Mouse (Mus musculus) MEL (cell line): ENCODE results near the gene 4931406P16Rik. TPM values are rescaled to one million over a fixed set of nuclear protein-coding genes. Genes with fewer than 3 reads are reported as not detected.
A peak's percentile ranks its signal among the peaks of the same experiment; 100 is the strongest.

ENCODE experiments used
- DNase-seq: peaks from one replicate; pipeline ENCODE4 v3.0.0; 2011; ENCODE audit warnings: low read depth, low spot score
- H3K27ac ChIP-seq: 2 replicates; pipeline ENCODE4 v1.5.1; 2012; ENCODE audit warnings: low read depth, mild to moderate bottlenecking, control low read depth, low read length, moderate library complexity; ENCODE audit not compliant: control insufficient read depth
- H3K27me3 ChIP-seq, 2 experiments: fragments of 150-350 bp in 1 of 2; sonication (generic) in 1 of 2; 2 replicates each; pipeline ENCODE4 v1.6.1; 2012; ENCODE audit warnings: low read length in 2 of 2, mild to moderate bottlenecking in 2 of 2, improper control_type of control experiment in 1 of 2, moderate library complexity in 1 of 2; ENCODE audit not compliant: insufficient read depth in 2 of 2, control insufficient read depth in 1 of 2
- H3K36me3 ChIP-seq, 2 experiments: 2 replicates each; pipeline ENCODE4 v1.6.1; 2012 to 2014; ENCODE audit warnings: low read length in 2 of 2, improper control_type of control experiment in 1 of 2, inconsistent platforms in 1 of 2, mild to moderate bottlenecking in 1 of 2; ENCODE audit not compliant: insufficient read depth in 2 of 2, control insufficient read depth in 1 of 2
- H3K4me1 ChIP-seq, 2 experiments: fragments of 150-350 bp in 1 of 2; sonication (generic) in 1 of 2; 2 replicates each; pipeline ENCODE4 v1.6.1; 2012; ENCODE audit warnings: low read length in 2 of 2, improper control_type of control experiment in 1 of 2, mild to moderate bottlenecking in 1 of 2; ENCODE audit not compliant: insufficient read depth in 2 of 2, control insufficient read depth in 1 of 2
- H3K4me3 ChIP-seq, 2 experiments: fragments of 150-350 bp in 1 of 2; sonication (generic) in 1 of 2; 2 replicates each; pipeline ENCODE4 v1.5.1; 2012; ENCODE audit warnings: low read depth in 2 of 2, low read length in 2 of 2, mild to moderate bottlenecking in 2 of 2, moderate library complexity in 2 of 2, control low read depth in 1 of 2, improper control_type of control experiment in 1 of 2; ENCODE audit not compliant: control insufficient read depth in 1 of 2, insufficient read depth in 1 of 2
- H3K79me2 ChIP-seq: 2 replicates; pipeline ENCODE4 v1.6.1; 2012; ENCODE audit warnings: mild to moderate bottlenecking, low read length, moderate library complexity; ENCODE audit not compliant: control insufficient read depth, poor library complexity, insufficient read depth
- H3K9ac ChIP-seq: 2 replicates; pipeline ENCODE4 v1.6.1; 2012; ENCODE audit warnings: low read depth, mild to moderate bottlenecking, control low read depth, low read length, moderate library complexity; ENCODE audit not compliant: control insufficient read depth, poor library complexity, severe bottlenecking
- H3K9me3 ChIP-seq: fragments of 150-350 bp; sonication (generic); replicated peaks from 2 replicates; pipeline ENCODE4 v1.6.1; 2012; ENCODE audit warnings: mild to moderate bottlenecking, low read length, improper control_type of control experiment, moderate library complexity; ENCODE audit not compliant: insufficient read depth
- CHD1 ChIP-seq: IDR thresholded peaks from 2 replicates; pipeline ENCODE4 v1.6.1; 2012; ENCODE audit warnings: low read depth, mild to moderate bottlenecking, inconsistent platforms, low read length, improper control_type of control experiment
- CTCF ChIP-seq, 3 experiments: IDR thresholded peaks in 2 of 3; conservative IDR thresholded peaks in 1 of 3; 2 replicates each; pipeline ENCODE4 v1.5.1; 2011 to 2012; ENCODE audit warnings: low read length in 3 of 3, low read depth in 2 of 3, mild to moderate bottlenecking in 2 of 3, improper control_type of control experiment in 1 of 3, inconsistent platforms in 1 of 3, mixed read lengths in 1 of 3, moderate library complexity in 1 of 3; ENCODE audit not compliant: control insufficient read depth in 1 of 3, insufficient read depth in 1 of 3, poor library complexity in 1 of 3, severe bottlenecking in 1 of 3
- E2F4 ChIP-seq: IDR thresholded peaks from 2 replicates; pipeline ENCODE4 v1.6.1; 2011; ENCODE audit warnings: low read depth, low read length, improper control_type of control experiment, borderline replicate concordance
- ELF1 ChIP-seq: IDR thresholded peaks from 2 replicates; pipeline ENCODE4 v1.6.1; 2014; ENCODE audit warnings: low read depth, mild to moderate bottlenecking, inconsistent platforms, low read length, improper control_type of control experiment, moderate library complexity
- EP300 ChIP-seq, 2 experiments: IDR thresholded peaks; 2 replicates each; pipeline ENCODE4 v1.6.1; 2011; ENCODE audit warnings: improper control_type of control experiment in 2 of 2, low read length in 2 of 2, low read depth in 1 of 2, mild to moderate bottlenecking in 1 of 2
- ETS1 ChIP-seq: IDR thresholded peaks from 2 replicates; pipeline ENCODE4 v1.6.1; 2012; ENCODE audit warnings: low read depth, mild to moderate bottlenecking, inconsistent platforms, low read length, improper control_type of control experiment, moderate library complexity
- GABPA ChIP-seq: IDR thresholded peaks from 2 replicates; pipeline ENCODE4 v1.6.1; 2012; ENCODE audit warnings: low read depth, mild to moderate bottlenecking, inconsistent platforms, low read length, improper control_type of control experiment, moderate library complexity
- GATA1 ChIP-seq: IDR thresholded peaks from 2 replicates; pipeline ENCODE4 v1.6.1; 2011; ENCODE audit warnings: low read depth, low read length, improper control_type of control experiment
- JUND ChIP-seq: IDR thresholded peaks from 2 replicates; pipeline ENCODE4 v1.6.1; 2011; ENCODE audit warnings: low read depth, mild to moderate bottlenecking, improper control_type of control experiment, low read length
- MYC ChIP-seq: IDR thresholded peaks from 2 replicates; pipeline ENCODE4 v1.6.1; 2011; ENCODE audit warnings: low read depth, mild to moderate bottlenecking, low read length, improper control_type of control experiment, moderate library complexity
- NELFE ChIP-seq: IDR thresholded peaks from 2 replicates; pipeline ENCODE4 v1.6.1; 2011; ENCODE audit warnings: low read depth, low read length, improper control_type of control experiment
- NRF1 ChIP-seq: IDR thresholded peaks from 2 replicates; pipeline ENCODE4 v1.6.1; 2014; ENCODE audit warnings: low read depth, mild to moderate bottlenecking, inconsistent platforms, low read length, improper control_type of control experiment, moderate library complexity; ENCODE audit not compliant: poor library complexity, insufficient read depth, severe bottlenecking
- POLR2A ChIP-seq, 2 experiments: IDR thresholded peaks; 2 replicates each; pipeline ENCODE4 v1.6.1; 2011 to 2012; ENCODE audit warnings: low read length in 2 of 2, mild to moderate bottlenecking in 2 of 2, control low read depth in 1 of 2, improper control_type of control experiment in 1 of 2, low read depth in 1 of 2, moderate library complexity in 1 of 2; ENCODE audit not compliant: control insufficient read depth in 1 of 2, insufficient read depth in 1 of 2, poor library complexity in 1 of 2
- POLR2AphosphoS2 ChIP-seq: IDR thresholded peaks from 2 replicates; pipeline ENCODE4 v1.6.1; 2011; ENCODE audit warnings: low read length, improper control_type of control experiment
- POLR2AphosphoS5 ChIP-seq: IDR thresholded peaks from 2 replicates; pipeline ENCODE4 v1.6.1; 2012; ENCODE audit warnings: low read depth, borderline replicate concordance, mild to moderate bottlenecking, inconsistent platforms, low read length, moderate library complexity, mixed read lengths
- RCOR1 ChIP-seq: IDR thresholded peaks from 2 replicates; pipeline ENCODE4 v1.6.1; 2012; ENCODE audit warnings: low read depth, mild to moderate bottlenecking, inconsistent platforms, low read length, improper control_type of control experiment
- SIN3A ChIP-seq: IDR thresholded peaks from 2 replicates; pipeline ENCODE4 v1.6.1; 2012; ENCODE audit warnings: low read length, improper control_type of control experiment, inconsistent platforms
- TAL1 ChIP-seq: IDR thresholded peaks from 2 replicates; pipeline ENCODE4 v1.6.1; 2012; ENCODE audit warnings: mild to moderate bottlenecking, inconsistent platforms, low read length, moderate library complexity, mixed read lengths
- TCF12 ChIP-seq: IDR thresholded peaks from 2 replicates; pipeline ENCODE4 v1.6.1; 2014; ENCODE audit warnings: low read depth, mild to moderate bottlenecking, inconsistent platforms, low read length, improper control_type of control experiment, moderate library complexity
- USF1 ChIP-seq: IDR thresholded peaks from 2 replicates; pipeline ENCODE4 v1.6.1; 2014; ENCODE audit warnings: low read depth, mild to moderate bottlenecking, inconsistent platforms, low read length, improper control_type of control experiment, moderate library complexity
- USF2 ChIP-seq, 2 experiments: IDR thresholded peaks; 2 replicates each; pipeline ENCODE4 v1.6.1; 2011 to 2012; ENCODE audit warnings: improper control_type of control experiment in 2 of 2, low read length in 2 of 2, borderline replicate concordance in 1 of 2, inconsistent platforms in 1 of 2, low read depth in 1 of 2, mild to moderate bottlenecking in 1 of 2; ENCODE audit not compliant: insufficient read depth in 1 of 2
- ZMIZ1 ChIP-seq: IDR thresholded peaks from 2 replicates; pipeline ENCODE4 v1.6.1; 2012; ENCODE audit warnings: low read depth, mild to moderate bottlenecking, inconsistent platforms, low read length, improper control_type of control experiment, moderate library complexity
- polyA plus RNA-seq, 2 experiments: library from polyadenylated mRNA; stranded (reverse) in 1 of 2; unstranded in 1 of 2; fragments of >175 nt in 1 of 2; fragments of >200 nt in 1 of 2; gene quantifications; 2 replicates each; pipeline versions ENCODE4 v1.2.1 to v1.2.4; 2012; ENCODE audit warnings: low replicate concordance in 2 of 2, low read depth in 1 of 2; ENCODE audit not compliant: insufficient read length in 2 of 2, insufficient read depth in 1 of 2, missing spikeins in 1 of 2
- total RNA-seq: library from RNA; depleted of rRNA; stranded (reverse); fragments of 300-350 nt; gene quantifications from 2 replicates; pipeline ENCODE4 v1.2.3, GENCODE M21; 2012

Gene 4931406P16Rik
- total and polyA plus RNA-seq, 3 experiments, result 7.8 to 18.0 TPM; not detected in 1

DNA sequence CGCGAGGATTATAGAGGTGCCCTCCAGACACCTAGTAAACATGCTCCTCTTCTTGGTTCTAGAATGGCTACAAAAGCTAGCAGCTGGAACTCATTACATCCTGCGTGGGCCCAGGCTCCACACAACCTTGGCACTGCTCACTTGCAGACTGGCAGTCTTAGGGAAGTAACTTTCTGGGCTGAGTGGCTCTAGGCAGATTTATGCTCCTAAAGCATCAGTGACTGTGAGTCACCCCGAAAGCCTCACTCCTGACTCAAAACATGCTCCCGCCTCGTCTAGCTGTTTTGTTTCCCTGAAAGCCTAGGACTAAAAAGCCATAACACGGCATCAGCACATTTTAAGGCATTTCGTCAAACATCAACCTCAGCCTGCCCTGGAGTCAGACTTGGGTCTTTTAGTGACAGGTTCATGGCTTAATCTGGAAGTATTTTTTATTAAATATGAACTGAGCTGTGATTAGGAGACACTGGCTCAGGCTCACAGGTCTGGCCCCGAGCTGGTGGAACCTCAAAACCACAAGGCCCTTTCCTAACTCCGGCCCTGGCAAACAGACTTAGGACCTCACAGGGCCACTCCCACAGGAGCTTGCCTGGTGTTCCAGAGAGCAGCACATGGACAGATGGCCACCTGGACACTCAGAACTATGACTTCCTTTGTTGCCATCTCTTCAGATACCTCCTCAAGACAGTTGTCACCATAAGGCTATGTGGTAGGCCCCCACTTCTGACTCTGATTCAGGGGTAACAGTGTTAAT, 28.9 kb upstream of the 4931406P16Rik start:
- no peaks in the 10 kb centered on the region for H3K9me3 ChIP-seq
- H3K27ac ChIP-seq, result no peak overlapping the region
- H3K9ac ChIP-seq, result no peak overlapping the region
- TF ChIP-seq POLR2AphosphoS2 (peak; percentile 15; the same call in 1 of the 2 replicates), NRF1 (no peak)
- TF ChIP-seq, all 39 proteins: peak for 1
- H3K4me1 ChIP-seq, result peaks cover 0 to 7% of the 10 kb centered on the region in 2 experiments; a peak in 2 of 4 replicates
- H3K27me3 ChIP-seq, result no peaks in the 10 kb centered on the region
- H3K4me3 ChIP-seq, result no peak overlapping the region
- no peaks in the 10 kb centered on the region for H3K79me2 ChIP-seq
- H3K36me3 ChIP-seq, result peaks cover 7 to 25% of the 10 kb centered on the region in 2 experiments
- DNase-seq, result peak; percentile 29

DNA sequence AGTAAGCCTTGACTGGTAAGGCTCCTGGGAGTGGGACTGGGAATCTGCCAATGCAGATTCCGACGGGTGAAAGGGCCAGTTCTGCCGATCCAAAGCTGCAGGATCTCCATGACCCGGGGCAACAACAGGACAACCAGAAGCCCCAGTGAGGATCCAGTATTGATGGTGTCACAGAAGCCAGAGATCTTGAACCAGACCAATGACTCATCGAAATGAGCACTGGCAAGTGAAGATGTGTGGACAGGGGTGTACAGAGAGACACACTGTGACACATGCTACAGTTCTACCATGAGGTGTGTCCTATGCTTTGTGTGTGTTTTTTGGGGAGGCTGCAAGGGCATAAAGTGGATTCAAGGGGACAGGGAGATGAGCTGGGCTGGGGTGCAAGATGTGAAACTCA, 27.5 kb upstream of the 4931406P16Rik start:
- no peaks in the 10 kb centered on the region for H3K9me3 ChIP-seq
- no peak overlapping the region for H3K27ac ChIP-seq
- H3K36me3 ChIP-seq, result peaks cover 0 to 17% of the 10 kb centered on the region in 2 experiments; a peak in 2 of 4 replicates
- no peak for DNase-seq
- H3K9ac ChIP-seq, result no peak overlapping the region
- H3K4me1 ChIP-seq, result no peaks in the 10 kb centered on the region
- no peaks in the 10 kb centered on the region for H3K79me2 ChIP-seq
- TF ChIP-seq ETS1, result no peak
- TF ChIP-seq SIN3A, result no peak
- TF ChIP-seq RCOR1, result no peak
- no peak for TF ChIP-seq USF1
- TF ChIP-seq EP300 (IDR thresholded peaks at IDR 0.05; ENCODE audit: low read depth in 1 of 2, low read length in 2 of 2), result no peak
- no peak for TF ChIP-seq POLR2A (IDR thresholded peaks at IDR 0.05; ENCODE audit: control insufficient read depth in 1 of 2, insufficient read depth in 1 of 2, low read depth in 1 of 2, low read length in 2 of 2, poor library complexity in 1 of 2)
- TF ChIP-seq TAL1, result no peak
- TF ChIP-seq CHD1, result no peak
- no peak for TF ChIP-seq GABPA
- TF ChIP-seq USF2 (IDR thresholded peaks at IDR 0.05; ENCODE audit: borderline replicate concordance in 1 of 2, insufficient read depth in 1 of 2, low read depth in 1 of 2, low read length in 2 of 2), result no peak
- TF ChIP-seq ELF1, result no peak
- TF ChIP-seq JUND, result no peak
- TF ChIP-seq GATA1, result no peak
- no peak for TF ChIP-seq CTCF (IDR thresholded peaks at IDR 0.05 in 2 of 3, conservative IDR thresholded peaks at IDR 0.05 in 1 of 3; ENCODE audit: control insufficient read depth in 1 of 3, insufficient read depth in 1 of 3, low read depth in 2 of 3, low read length in 3 of 3, poor library complexity in 1 of 3, severe bottlenecking in 1 of 3)
- TF ChIP-seq TCF12, result no peak
- no peak for TF ChIP-seq E2F4
- no peak for TF ChIP-seq NELFE
- no peak for TF ChIP-seq MYC
- TF ChIP-seq ZMIZ1, result no peak
- no peak for TF ChIP-seq POLR2AphosphoS5
- no peak overlapping the region for H3K4me3 ChIP-seq
- H3K27me3 ChIP-seq, result no peaks in the 10 kb centered on the region
